Mouse (Mus musculus) spleen, adult 2 months (tissue): ENCODE results near the gene Gpr25.

Experiments used
- CTCF ChIP-seq: fragments of 200-500 bp; IDR thresholded peaks from 2 replicates; pipeline ENCODE4 v1.5.1; 2011; ENCODE audit warnings: mild to moderate bottlenecking, inconsistent platforms; ENCODE audit not compliant: insufficient read depth, insufficient read length, insufficient replicate concordance; ENCODE audit errors: extremely low read depth
- POLR2A ChIP-seq: fragments of 200-500 bp; IDR thresholded peaks from 2 replicates; pipeline ENCODE4 v1.6.1; 2011; ENCODE audit warnings: low read depth, low read length, inconsistent platforms

GRCm38 (mm10) chr1:136306424-136306823 lies 45.8 kb upstream of the Gpr25 start:
- TF ChIP-seq CTCF (no peak), POLR2A (no peak)
